Mouse (Mus musculus) fat pad, adult 2 months (tissue): ENCODE measurements at regions not wholly inside any gene's neighbourhood (a gene's known extent, or its start where the extent isn't known, plus 50 kb on each side); places are given as distances from the start of the nearest gene placed in this dataset.

Experiments
- DNase-seq: peaks from one replicate; pipeline ENCODE4 v3.0.0-alpha.2; 2011; ENCODE audit warnings: low read depth, low spot score; ENCODE audit errors: extremely low read depth

DNA sequence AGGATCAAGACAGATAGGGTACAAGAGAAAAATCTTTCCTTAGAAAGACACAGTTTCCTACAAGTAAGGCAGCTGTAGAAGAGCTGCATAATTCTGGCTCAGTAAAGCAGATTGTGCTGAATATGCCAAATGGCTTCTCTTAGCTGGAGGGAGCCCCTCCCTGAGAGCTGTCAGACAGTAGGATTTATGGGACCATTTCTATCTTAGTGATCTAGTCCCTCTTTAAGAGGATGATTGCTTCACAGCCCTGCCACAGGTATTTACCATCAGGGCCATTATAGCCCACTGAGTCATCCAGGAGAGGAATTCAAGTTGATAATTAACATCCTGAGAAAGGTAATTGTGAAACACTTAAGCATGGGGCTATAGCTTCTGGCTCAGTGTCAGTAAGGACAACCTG is 101.5 kb upstream of the Cypt1 start:
- peak; percentile 68 for DNase-seq

DNA sequence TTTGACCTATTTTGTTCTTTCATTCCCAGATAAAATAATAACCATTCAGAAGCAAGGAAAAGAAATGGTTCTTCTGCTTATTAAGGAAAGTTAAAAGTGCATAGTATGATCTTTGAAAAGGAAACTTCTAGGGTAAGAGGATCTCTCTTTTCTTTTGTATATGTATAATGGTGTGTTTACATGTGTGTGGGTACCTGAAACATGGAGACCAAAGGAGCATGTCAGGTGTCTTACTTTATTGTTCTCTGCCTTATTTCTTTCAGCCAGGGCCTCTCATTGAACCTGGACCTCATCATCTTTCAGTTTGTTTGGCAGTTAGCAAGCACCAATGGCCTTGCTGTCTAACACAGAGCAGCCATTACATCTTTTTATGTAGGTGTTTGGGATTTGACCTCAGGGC is 101.0 kb upstream of the Cypt1 start:
- no peak for DNase-seq

GRCm38 (mm10) chrX:16438088-16438487 is 84.6 kb upstream of the Cypt1 start:
- DNase-seq = no peak

- DNase-seq = no peak
Observed at GRCm38 (mm10) chrX:16450496-16451078, 72.1 kb upstream of the Cypt1 start.
